Mouse (Mus musculus): Measurements from ENCODE around the gene Ms4a10. TPM values are rescaled to one million over a fixed set of nuclear protein-coding genes. Genes with fewer than 3 reads are reported as not detected.

Ms4a10 gene
- not detected for total RNA-seq (2021)
- long read RNA-seq, experiment 1 = 0 reads
- long read RNA-seq, experiment 2 = 0 reads

DNA sequence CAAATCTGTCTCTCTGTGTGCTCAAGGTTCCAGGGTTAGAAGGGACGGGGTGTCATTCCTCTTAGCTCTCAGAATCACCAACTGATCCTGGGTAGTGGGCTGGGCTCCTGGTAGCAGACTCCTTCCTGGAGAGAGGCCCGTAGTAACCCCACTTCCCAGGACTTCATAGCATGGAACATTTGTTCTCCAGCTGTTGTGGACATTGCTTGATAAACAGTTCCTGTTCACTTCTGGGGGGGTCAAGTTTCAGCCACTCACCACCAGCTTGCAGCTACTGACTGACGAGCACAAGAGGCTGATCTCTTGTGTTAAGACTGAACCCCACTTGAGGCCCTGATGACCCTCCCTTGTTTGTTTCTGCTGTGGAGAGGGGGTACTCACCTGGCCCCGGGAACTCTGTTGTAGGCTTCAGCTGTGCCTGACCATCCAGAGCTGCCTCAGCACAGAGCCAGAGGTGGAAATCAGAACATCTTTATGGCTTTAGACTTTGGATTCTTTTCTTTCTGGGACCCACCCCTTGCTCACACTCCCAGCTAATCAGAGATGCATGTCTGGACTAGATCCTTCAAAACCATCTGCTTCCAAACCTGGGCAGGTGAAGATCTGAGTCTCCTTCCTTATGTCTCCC lies at the start of gene Ms4a10:
Ms4a10 (minus strand) TSS at position 433 of the 628 bp plus-strand sequence.
- peak; percentile 18 to 47 for DNase-seq

GRCm38 (mm10) chr19:11022382-11022781 lies 47.9 kb upstream of the Ms4a10 start:
- no peak for DNase-seq

DNA sequence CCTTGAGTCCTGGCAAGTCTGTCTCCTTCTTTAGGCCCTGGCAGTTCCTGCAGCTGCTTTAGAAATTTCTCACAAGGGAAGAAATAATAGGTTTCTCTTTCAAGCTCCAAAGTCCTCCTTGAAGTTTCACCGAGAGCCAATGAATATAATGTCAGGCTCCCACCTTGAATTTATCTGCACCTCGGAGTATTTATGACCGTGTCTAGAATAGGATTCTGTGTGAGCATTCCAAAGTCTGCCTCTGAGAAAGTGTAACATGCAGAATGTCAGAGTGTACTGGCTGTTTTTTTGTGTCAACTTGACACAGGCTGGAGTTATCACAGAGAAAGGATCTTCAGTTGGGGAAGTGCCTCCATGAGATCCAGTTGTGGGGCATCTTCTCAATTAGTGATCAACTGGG lies 43.4 kb upstream of the Ms4a10 start, which contains the start of gene Ms4a18:
Ms4a18 (minus strand) TSS at position 141 of the 400 bp plus-strand sequence.
- no peak for DNase-seq

DNA sequence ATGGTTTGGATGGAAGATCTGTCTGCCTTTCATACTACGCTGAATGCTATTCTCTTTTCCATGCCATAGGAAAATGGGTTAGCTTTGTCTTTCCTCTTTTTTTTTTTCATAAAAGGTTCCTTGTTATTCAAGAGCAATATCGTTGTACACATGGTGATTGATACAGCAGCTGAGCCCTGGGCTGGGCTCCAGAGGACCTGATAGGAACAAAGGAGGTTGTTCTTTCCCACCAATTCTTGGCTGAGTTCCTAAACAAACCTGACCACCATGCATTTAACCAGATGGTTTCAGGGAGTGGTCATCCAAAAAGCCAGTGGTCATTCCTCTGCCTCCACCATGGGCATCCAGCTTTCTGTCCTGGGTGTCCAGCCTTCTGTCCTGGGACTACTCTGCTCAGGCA lies 42.8 kb upstream of the Ms4a10 start:
- peak in 1 of 2 experiments; percentile 54 for DNase-seq

DNA sequence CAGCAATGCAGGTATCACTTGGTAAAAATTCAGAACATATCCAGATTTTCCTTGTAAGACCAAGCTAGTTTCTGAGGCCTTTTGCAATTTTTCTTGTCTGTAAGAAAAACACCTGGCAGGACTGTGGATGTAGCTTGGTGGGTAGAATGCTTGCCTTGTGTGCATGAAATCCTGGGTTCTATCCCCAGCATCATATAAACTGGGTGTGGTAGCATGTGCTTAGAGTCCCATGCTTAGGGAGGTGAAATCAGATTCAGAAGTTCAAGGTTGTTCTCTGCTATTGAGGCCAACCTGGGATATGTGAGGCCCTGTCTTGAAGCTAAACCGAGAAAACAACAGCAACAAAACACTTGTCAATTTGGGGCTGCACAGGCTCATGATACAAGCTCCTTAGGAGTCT lies 41.5 kb upstream of the Ms4a10 start:
- DNase-seq = no peak

GRCm38 (mm10) chr19:11015468-11015867 lies 41.0 kb upstream of the Ms4a10 start:
- DNase-seq = no peak

DNA sequence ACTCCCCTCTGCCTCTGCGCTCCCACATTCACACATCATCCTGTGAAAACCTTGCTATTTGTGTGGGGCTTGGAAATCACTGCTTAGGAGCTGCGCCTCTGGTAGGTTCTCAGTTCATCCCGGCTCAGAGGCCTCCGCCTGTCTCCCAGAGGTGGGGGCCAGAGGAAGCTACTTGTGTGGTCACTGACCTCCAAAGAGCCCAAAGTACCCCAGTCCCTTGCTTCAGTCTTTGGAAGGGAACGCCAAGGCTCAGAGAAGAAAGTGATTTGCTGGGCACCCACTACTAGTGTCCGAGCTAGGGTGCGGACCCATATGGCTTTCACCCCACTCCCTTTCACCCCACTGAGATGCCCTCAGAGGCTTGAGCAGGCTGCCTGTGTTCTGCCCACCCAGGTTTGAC lies 18.7 kb upstream of the Ms4a10 start, which contains the start of gene Ms4a15:
Ms4a15 (minus strand) TSS at position 101 of the 400 bp plus-strand sequence.
- no peak for DNase-seq

DNA sequence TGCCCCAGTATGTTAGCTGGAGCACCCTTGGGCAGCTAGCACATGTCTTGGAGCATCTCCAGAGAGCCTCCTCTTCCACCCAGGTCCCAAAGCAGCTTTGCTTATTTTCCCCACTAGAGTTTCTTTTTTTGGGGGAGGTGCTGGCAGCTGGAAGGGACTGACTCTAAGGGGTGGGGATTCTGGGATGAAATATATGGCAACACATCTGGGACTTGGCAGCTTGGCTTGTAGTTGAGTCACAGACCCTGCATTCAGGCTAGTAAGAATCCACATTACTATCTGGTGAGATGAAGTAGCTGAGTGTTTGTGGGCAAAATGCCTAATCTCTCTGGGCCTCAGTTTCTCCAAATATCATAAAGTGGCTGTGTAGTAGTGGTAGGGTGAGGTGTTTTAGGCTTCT lies 17.4 kb upstream of the Ms4a10 start:
- DNase-seq = no peak

- no peak for DNase-seq
These were observed 16.3 kb upstream of the Ms4a10 start for GRCm38 (mm10) chr19:10990751-10991150.

DNA sequence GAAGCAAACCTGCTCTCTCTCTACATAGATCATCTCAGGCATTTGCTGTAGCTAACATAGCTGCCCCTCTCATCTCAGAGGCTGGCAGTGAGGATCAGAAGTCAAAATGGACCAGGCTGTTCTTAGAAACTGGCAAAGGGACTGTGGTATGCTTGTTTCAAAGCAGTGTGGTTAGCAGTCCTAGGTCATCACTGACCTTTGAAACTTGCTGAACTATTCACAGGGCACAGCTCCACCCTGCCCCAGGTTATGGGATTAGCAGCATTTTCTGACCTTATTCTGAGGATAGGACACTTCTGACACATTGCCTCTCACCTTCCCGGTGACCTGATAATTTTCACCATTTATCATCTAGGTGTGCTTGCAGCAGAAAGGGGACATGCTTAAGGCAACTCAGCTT lies 14.1 kb upstream of the Ms4a10 start:
- DNase-seq = no peak

DNA sequence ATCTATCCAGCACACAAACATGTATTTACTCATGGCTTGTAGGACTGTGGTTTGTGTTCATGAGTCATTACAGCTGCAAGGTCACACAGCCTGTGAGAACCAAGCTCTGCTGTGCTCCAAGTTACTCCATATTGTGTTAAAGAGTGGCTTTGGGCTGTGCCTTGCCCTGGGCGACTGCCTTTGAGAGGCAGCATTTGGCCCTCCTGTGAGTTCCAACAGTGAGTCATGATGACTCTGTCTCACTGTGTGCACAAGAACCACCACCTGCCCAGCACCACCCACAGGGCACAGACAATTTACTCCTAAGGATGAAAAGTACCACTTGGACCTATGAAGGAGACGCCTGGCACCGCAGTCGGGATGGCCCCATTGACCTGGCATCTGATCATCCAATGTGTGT lies 11.4 kb upstream of the Ms4a10 start:
- no peak for DNase-seq

DNA sequence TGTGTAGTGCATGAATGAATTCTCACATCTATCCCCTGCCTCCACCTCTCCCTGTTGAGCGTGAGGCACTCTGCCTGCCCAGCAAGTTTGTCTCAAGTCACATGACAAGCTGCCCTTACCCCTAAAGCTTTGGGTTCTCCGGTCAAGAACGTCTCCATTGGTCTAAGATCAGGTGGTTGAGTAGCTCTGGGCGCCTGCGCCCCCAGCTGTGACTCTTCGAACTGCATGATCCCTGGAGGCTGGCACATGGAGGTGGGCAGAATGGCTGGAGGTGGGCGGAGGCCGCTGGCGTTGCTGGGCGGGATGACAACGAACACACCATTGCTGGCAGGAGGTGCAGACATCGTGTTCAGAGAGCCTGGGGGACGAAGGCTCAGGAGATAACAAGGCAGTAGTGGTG lies 10.1 kb upstream of the Ms4a10 start:
- no peak for DNase-seq

DNA sequence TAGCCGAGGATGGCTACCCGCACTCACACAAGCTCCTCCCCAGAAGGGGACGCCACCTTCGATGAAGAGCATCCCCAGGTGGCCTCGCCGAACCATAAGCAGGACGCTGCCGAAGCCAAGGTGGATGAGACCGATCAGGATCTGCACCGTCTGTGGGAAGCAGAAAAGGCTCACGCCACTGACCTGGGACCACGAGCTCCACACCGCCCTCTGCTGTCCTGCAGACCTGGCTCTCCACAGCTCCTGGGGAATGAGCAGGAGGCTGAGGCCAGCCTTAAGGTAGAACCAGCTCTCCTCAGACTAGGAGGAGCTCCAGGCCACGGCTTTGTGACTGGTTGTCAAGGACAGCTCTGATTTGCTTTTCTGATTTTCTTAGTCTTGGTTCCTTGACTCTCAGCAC lies 8.7 kb upstream of the Ms4a10 start:
- DNase-seq = peak; percentile 29 to 63

DNA sequence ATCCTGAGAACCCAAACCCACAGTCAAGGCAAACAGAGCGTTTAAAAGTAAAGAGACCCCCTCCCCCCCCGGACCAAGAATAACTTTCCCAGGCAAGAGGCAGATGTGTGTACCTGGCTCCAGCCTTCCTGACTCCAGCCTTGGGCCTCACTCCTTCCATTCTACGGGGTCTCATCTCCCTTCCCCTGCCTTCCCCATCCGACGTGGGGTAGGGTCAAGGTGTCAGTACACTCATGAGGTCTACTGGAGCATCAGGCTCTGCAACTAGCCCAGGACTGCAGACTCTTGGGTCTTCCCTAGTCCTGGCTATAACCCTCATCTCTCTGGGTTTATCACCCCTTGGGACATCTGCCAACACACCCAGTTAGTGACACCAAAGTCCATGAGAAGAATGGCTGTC lies 5.7 kb upstream of the Ms4a10 start:
- no peak for DNase-seq

- peak; percentile 89 to 90 for DNase-seq
These were observed 5.0 kb upstream of the Ms4a10 start for GRCm38 (mm10) chr19:10979184-10980168.

GRCm38 (mm10) chr19:10976318-10976717 lies 1.8 kb upstream of the Ms4a10 start:
- peak; percentile 42 to 56 for DNase-seq

DNA sequence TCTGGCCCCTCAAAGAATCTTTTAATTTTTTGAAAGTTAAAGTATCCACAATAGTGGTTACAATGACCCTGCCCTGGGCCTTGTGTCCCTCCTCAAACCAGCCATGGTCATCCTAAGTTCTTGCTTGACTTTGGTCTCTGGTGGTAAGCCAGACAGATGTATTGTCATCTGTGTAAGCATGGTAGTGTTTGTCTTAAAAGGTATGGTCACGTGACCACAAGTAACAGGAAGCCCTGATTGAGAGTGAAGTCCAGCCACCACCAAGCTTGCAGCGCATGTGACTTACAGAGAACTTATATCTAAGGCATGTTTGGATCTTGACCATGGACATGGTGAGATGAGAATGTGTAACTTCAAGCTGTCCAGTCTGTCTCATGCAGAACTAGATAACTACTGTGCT lies 717 bp upstream of the Ms4a10 start:
- DNase-seq = no peak

DNA sequence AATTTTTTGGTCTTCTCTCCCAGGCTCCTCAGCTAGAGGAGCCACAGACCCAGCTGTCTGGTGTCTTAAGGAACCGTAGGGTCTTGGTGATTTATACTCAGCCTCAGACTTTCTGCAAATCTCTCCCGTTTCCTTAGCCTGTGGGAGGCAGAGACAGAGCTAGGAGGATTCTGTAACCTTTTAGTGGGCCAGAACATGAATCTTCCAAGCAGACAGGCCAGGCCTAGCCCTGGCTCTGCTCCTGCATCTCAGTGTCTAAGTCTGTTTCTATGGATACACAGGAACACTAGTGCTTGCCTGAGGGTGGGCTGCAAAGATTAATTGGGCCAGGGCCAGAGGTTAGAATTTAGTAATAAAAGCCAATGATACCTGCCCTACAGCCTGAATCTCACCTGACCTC lies 1.3 kb downstream of the Ms4a10 start:
- no peak for DNase-seq

DNA sequence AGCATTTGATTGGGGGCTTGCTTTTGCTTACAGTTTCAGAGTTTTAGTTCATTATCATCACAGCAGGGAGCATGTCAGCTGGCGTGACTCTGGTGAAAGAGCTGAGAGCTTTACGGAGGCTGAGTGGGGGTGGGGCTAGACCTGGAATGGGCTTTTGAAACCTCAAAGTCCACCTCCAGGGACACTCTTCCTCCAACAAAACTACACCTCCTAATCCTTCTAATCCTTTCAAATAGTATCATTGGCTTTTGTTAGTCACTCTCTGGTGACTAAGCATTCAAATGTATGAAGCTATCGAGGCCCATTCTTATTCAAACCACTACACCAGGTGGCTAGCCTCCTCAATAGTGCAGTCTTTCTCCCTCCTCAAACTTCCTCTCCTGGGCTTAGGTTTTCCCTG lies 1.8 kb downstream of the Ms4a10 start:
- DNase-seq = no peak

DNA sequence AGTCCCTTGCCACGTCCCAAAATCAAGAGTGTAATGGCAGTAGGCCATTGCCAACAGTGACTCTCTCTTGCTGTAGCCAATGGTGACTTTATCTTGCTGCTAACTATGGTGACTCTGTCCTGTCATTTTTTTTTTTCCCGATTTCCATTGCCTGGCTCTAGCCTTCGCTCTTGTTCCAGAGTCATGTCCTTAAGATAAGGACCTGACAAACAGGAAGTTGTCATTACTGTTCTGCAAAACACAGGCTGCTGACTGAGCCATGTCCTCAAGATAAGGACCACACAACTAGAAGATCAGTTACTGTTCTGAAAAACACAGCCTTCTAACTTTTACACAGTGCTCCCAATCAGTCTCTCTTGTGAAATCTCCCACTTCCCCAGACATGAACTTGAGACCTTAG lies 4.0 kb downstream of the Ms4a10 start:
- DNase-seq = peak; percentile 19 to 41

- no peak for DNase-seq
These were observed 5.9 kb downstream of the Ms4a10 start for GRCm38 (mm10) chr19:10968578-10968977.

GRCm38 (mm10) chr19:10965721-10966120 lies 8.7 kb downstream of the Ms4a10 start:
- DNase-seq = no peak

- no peak for DNase-seq
These were observed 14.5 kb downstream of the Ms4a10 start for GRCm38 (mm10) chr19:10959978-10960346.
